Mouse (Mus musculus) liver, adult 2 months (tissue): ENCODE data around the gene Dync2li1.

ENCODE experiments used
- CTCF ChIP-seq: fragments of 200-500 bp; IDR thresholded peaks from 2 replicates; pipeline ENCODE4 v1.5.1; 2011; ENCODE audit warnings: low read depth, low read length, control low read depth
- POLR2A ChIP-seq: fragments of 200-500 bp; IDR thresholded peaks from 2 replicates; pipeline ENCODE4 v1.6.1; 2011; ENCODE audit warnings: low read length, control low read depth; ENCODE audit not compliant: insufficient read depth; ENCODE audit errors: extremely low read depth

- peak; percentile 71; the same call in 1 of the 2 replicates for TF ChIP-seq CTCF
- TF ChIP-seq POLR2A, result no peak
Measured at GRCm38 (mm10) chr17:84641893-84642292, 15.6 kb downstream of the Dync2li1 start.
